Mouse (Mus musculus) liver, adult 2 months (tissue): Measurements from ENCODE around the gene Clcn3. TPM values are rescaled to one million over a fixed set of nuclear protein-coding genes. Genes with fewer than 3 reads are reported as not detected.

Experiments
- DNase-seq: peaks from one replicate; pipeline ENCODE4 v3.0.0-alpha.2; 2011; ENCODE audit warnings: low read depth, low spot score; ENCODE audit errors: extremely low read depth
- H3K27ac ChIP-seq: fragments of 200-500 bp; replicated peaks from 2 replicates; pipeline ENCODE4 v1.5.1; 2012; ENCODE audit warnings: low read depth, mild to moderate bottlenecking, control low read depth, inconsistent platforms, low read length; ENCODE audit not compliant: insufficient read depth
- H3K27me3 ChIP-seq: fragments of 200-500 bp; 2 replicates; pipeline ENCODE4 v1.6.1; 2012; ENCODE audit warnings: mild to moderate bottlenecking, moderate library complexity, low read length, inconsistent platforms; ENCODE audit not compliant: control insufficient read depth, insufficient read depth
- H3K36me3 ChIP-seq: fragments of 200-500 bp; 2 replicates; pipeline ENCODE4 v1.6.1; 2012; ENCODE audit warnings: low read length, inconsistent platforms; ENCODE audit not compliant: control insufficient read depth, insufficient read depth
- H3K4me1 ChIP-seq: fragments of 200-500 bp; 2 replicates; pipeline ENCODE4 v1.6.1; 2011; ENCODE audit warnings: low read length; ENCODE audit not compliant: control insufficient read depth, insufficient read depth
- H3K4me3 ChIP-seq: fragments of 200-500 bp; 2 replicates; pipeline ENCODE4 v1.5.1; 2011; ENCODE audit warnings: low read depth, mild to moderate bottlenecking, control low read depth, low read length, moderate library complexity; ENCODE audit not compliant: insufficient read depth
- H3K79me2 ChIP-seq: fragments of 200-500 bp; 2 replicates; pipeline ENCODE4 v1.6.1; 2012; ENCODE audit warnings: inconsistent platforms, mild to moderate bottlenecking, low read length, moderate library complexity; ENCODE audit not compliant: control insufficient read depth, insufficient read depth
- H3K9ac ChIP-seq: fragments of 200-500 bp; 2 replicates; pipeline ENCODE4 v1.6.1; 2012; ENCODE audit warnings: low read depth, mild to moderate bottlenecking, control low read depth, inconsistent platforms, low read length
- CTCF ChIP-seq: fragments of 200-500 bp; IDR thresholded peaks from 2 replicates; pipeline ENCODE4 v1.5.1; 2011; ENCODE audit warnings: low read depth, low read length, control low read depth
- POLR2A ChIP-seq: fragments of 200-500 bp; IDR thresholded peaks from 2 replicates; pipeline ENCODE4 v1.6.1; 2011; ENCODE audit warnings: low read length, control low read depth; ENCODE audit not compliant: insufficient read depth; ENCODE audit errors: extremely low read depth
- WGBS: fragments of 180-500 bp; shearing (Covaris S2); methylation state at CpG from one replicate; pipeline ENCODE4 v1.1.7; 2018; 5-methylcytosine and 5-hydroxymethylcytosine counted together
- polyA plus RNA-seq: library from polyadenylated mRNA; depleted of rRNA; stranded (reverse); fragments of >200 nt; gene quantifications from 2 replicates; pipeline ENCODE4 v1.2.3, GENCODE M21; 2012; rRNA removed
- total RNA-seq: library from RNA; depleted of rRNA; stranded (reverse); fragments of >200 nt; gene quantifications from 2 replicates; pipeline ENCODE4 v1.2.3, GENCODE M21; 2014; rRNA removed

Gene Clcn3
- total and polyA plus RNA-seq, 2 experiments = 8.9 to 27.7 TPM

DNA sequence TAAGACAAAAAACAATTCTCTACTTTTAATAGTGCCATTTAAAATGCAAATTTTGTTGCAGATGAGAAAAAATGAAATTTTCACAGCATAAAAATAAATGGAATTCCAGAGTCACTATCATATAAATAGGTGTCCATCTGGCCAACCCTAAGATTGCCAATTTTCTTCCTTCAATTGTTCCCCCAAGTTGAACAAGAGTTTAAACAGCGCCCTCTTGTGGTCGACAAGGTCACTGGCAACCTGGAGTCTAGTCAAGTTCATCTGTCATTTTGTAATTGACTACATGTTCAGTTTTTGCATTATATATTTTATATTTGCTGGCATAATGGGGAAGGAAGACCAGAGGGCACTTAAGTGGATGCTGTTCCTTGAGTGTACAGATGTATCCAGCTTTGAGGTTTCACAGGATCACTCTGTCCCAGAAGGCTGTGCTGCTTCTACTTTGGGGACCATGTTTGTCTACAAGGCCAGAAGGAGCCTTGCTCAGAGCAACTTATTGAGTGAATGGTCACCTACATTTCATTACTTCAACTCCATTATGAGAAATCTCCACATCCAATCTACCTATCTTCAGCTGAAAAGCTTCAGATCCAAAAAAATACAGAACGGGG is 117.5 kb downstream of the Clcn3 start:
- H3K4me3 ChIP-seq = no peak overlapping the region
- H3K79me2 ChIP-seq = no peaks in the 10 kb centered on the region
- H3K36me3 ChIP-seq = no peaks in the 10 kb centered on the region
- no peaks in the 10 kb centered on the region for H3K4me1 ChIP-seq
- no peak overlapping the region for H3K9ac ChIP-seq
- no peaks in the 10 kb centered on the region for H3K27me3 ChIP-seq
- peak; percentile 53 for DNase-seq
- TF ChIP-seq POLR2A (no peak), CTCF (peak; percentile 48)
- H3K27ac ChIP-seq = no peak overlapping the region
- 32% methylated on average over 3 of the region's 3 CpGs for WGBS

DNA sequence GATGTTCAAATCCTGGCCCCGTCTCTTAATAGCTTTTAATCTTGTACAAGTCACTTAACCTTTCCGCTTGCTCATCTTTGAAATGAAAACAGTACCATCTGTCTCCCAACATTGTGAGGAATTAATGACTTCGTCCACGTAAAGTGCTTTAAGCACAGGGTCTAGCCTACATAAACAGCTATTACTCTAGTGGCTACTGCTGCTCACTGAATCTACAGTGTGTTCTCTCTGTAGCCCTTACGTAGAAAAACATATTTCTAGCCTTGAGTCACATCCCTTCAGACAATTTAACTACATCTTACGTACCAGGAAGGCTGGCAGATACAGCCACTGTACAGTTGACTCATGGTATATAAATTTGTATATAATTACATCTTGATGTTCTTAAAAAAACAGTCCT is 118.2 kb downstream of the Clcn3 start:
- H3K4me1 ChIP-seq = no peaks in the 10 kb centered on the region
- DNase-seq = no peak
- no peaks in the 10 kb centered on the region for H3K79me2 ChIP-seq
- no peak overlapping the region for H3K27ac ChIP-seq
- TF ChIP-seq CTCF (no peak), POLR2A (no peak)
- H3K9ac ChIP-seq = no peak overlapping the region
- no peaks in the 10 kb centered on the region for H3K27me3 ChIP-seq
- H3K4me3 ChIP-seq = no peak overlapping the region
- no peaks in the 10 kb centered on the region for H3K36me3 ChIP-seq
- 87% methylated on average over 6 of the region's 6 CpGs for WGBS

DNA sequence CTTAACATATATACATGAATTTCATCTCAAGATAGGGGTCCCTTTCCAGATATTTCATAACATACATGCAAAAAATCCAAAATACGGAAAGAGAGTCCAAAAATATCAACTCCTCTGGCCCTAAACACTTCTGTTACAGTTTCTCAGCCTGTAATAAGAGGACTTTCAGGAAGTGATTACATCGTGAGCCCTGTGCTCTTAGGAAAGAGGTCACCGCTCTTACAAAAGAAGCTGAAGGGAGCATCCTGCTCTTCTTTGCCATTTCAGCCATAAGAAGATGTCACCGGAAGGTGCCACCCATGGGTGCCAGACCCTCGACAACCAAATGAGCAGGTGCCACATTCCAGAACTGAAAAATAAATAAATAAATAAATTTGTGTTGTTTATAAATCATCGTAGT is 121.3 kb downstream of the Clcn3 start:
- Histone ChIP-seq H3K9ac (no peak overlapping the region), H3K4me3 (no peak overlapping the region), H3K36me3 (no peaks in the 10 kb centered on the region), H3K79me2 (no peaks in the 10 kb centered on the region), H3K27me3 (no peaks in the 10 kb centered on the region), H3K4me1 (no peaks in the 10 kb centered on the region), H3K27ac (no peak overlapping the region)
- no peak for DNase-seq
- TF ChIP-seq CTCF (no peak), POLR2A (no peak)
- WGBS = 86% methylated on average over 6 of the region's 6 CpGs

- no peak for DNase-seq
- Histone ChIP-seq H3K27me3 (no peaks in the 10 kb centered on the region), H3K36me3 (no peaks in the 10 kb centered on the region), H3K4me3 (no peak overlapping the region), H3K4me1 (no peaks in the 10 kb centered on the region), H3K27ac (no peak overlapping the region), H3K79me2 (no peaks in the 10 kb centered on the region), H3K9ac (no peak overlapping the region)
- TF ChIP-seq POLR2A (no peak), CTCF (no peak)
- 72% methylated on average over 3 of the region's 3 CpGs for WGBS
Measured at GRCm38 (mm10) chr8:60860749-60861148, 122.4 kb downstream of the Clcn3 start.

Other genes starting within 250 kb of the Clcn3 start
- 6.0 and 8.8 TPM in 2 replicates for gene Hpf1, start 92.9 kb downstream of the Clcn3 start, total RNA-seq
- 2.0 and 2.8 TPM in 2 replicates for gene Hpf1, start 92.9 kb downstream of the Clcn3 start, polyA plus RNA-seq
- gene Nek1, start 9.9 kb upstream of the Clcn3 start, total RNA-seq = 7.0 and 7.7 TPM in 2 replicates
- gene Nek1, start 9.9 kb upstream of the Clcn3 start, polyA plus RNA-seq = 2.0 and 3.1 TPM in 2 replicates
- gene Sh3rf1, start 240.6 kb upstream of the Clcn3 start, total RNA-seq = 1.8 and 2.5 TPM in 2 replicates
- 1.3 and 1.6 TPM in 2 replicates for gene Sh3rf1, start 240.6 kb upstream of the Clcn3 start, polyA plus RNA-seq